Mouse (Mus musculus) brain, embryonic 14.5 days (tissue): Measurements from ENCODE around the gene Fam171a1. TPM values are rescaled to one million over a fixed set of nuclear protein-coding genes. Genes with fewer than 3 reads are reported as not detected.
"Not testable (repeated sequence)": the region's sequence is repeated elsewhere in the genome, so short reads cannot be mapped to it uniquely, and the experiment has no call there.

Source experiments
- DNase-seq: peaks from one replicate; pipeline ENCODE4 v3.0.0-alpha.2; 2011; ENCODE audit warnings: low read depth
- CTCF ChIP-seq: fragments of 200-500 bp; IDR thresholded peaks from 2 replicates; pipeline ENCODE4 v1.5.1; 2012; ENCODE audit warnings: inconsistent platforms, mild to moderate bottlenecking, moderate library complexity, borderline replicate concordance; ENCODE audit not compliant: insufficient read depth, insufficient read length; ENCODE audit errors: extremely low read depth
- POLR2A ChIP-seq: fragments of 200-500 bp; IDR thresholded peaks from 2 replicates; pipeline ENCODE4 v1.6.1; 2012; ENCODE audit warnings: mild to moderate bottlenecking, inconsistent platforms, borderline replicate concordance; ENCODE audit not compliant: poor library complexity, insufficient read depth, insufficient read length, severe bottlenecking; ENCODE audit errors: extremely low read depth
- polyA plus RNA-seq: library from polyadenylated mRNA; depleted of rRNA; stranded (reverse); fragments of >200 nt; gene quantifications from 2 replicates; pipeline ENCODE4 v1.2.3, GENCODE M21; 2012; rRNA removed

Fam171a1 gene
- polyA plus RNA-seq: 37.1 and 59.7 TPM in 2 replicates

GRCm38 (mm10) chr2:3113866-3114265 lies at the start of gene Fam171a1:
Fam171a1 (plus strand) TSS chr2:3114224.
- TF ChIP-seq CTCF (no peak), POLR2A (no peak)
- no peak for DNase-seq

GRCm38 (mm10) chr2:3069140-3069539 lies 44.9 kb upstream of the Fam171a1 start:
- DNase-seq: no peak
- TF ChIP-seq CTCF (no peak), POLR2A (no peak)

- DNase-seq: not testable (repeated sequence)
Measured at GRCm38 (mm10) chr2:3088361-3088760, 25.7 kb upstream of the Fam171a1 start.

- peak; percentile 12 for DNase-seq
Measured at GRCm38 (mm10) chr2:3089274-3089673, 24.8 kb upstream of the Fam171a1 start.

GRCm38 (mm10) chr2:3096101-3096500 lies 17.9 kb upstream of the Fam171a1 start:
- DNase-seq: no peak
- TF ChIP-seq CTCF (no peak), POLR2A (no peak)

More at GRCm38 (mm10) chr2:3089274-3089673, 24.8 kb upstream of the Fam171a1 start:
- TF ChIP-seq POLR2A (no peak), CTCF (no peak)

GRCm38 (mm10) chr2:3099971-3100370 lies 14.1 kb upstream of the Fam171a1 start:
- DNase-seq: no peak
- TF ChIP-seq POLR2A: no peak

- DNase-seq: no peak
- TF ChIP-seq CTCF: no peak
- TF ChIP-seq POLR2A: no peak
Measured at GRCm38 (mm10) chr2:3101292-3101957, 12.6 kb upstream of the Fam171a1 start.

- TF ChIP-seq POLR2A: no peak
- no peak for TF ChIP-seq CTCF
- no peak for DNase-seq
Measured at GRCm38 (mm10) chr2:3102360-3102759, 11.7 kb upstream of the Fam171a1 start.

GRCm38 (mm10) chr2:3107471-3107870 lies 6.6 kb upstream of the Fam171a1 start:
- DNase-seq: no peak
- no peak for TF ChIP-seq CTCF

GRCm38 (mm10) chr2:3108431-3108830 lies 5.6 kb upstream of the Fam171a1 start:
- TF ChIP-seq POLR2A: no peak
- no peak for TF ChIP-seq CTCF
- DNase-seq: no peak

- no peak for TF ChIP-seq CTCF
- TF ChIP-seq POLR2A: no peak
- no peak for DNase-seq
Measured at GRCm38 (mm10) chr2:3108834-3109233, 5.2 kb upstream of the Fam171a1 start.

GRCm38 (mm10) chr2:3117855-3118202 lies 3.8 kb downstream of the Fam171a1 start:
- no peak for DNase-seq
- TF ChIP-seq CTCF (no peak), POLR2A (no peak)
